Mouse (Mus musculus) G1E-ER4 (cell line): ENCODE results near the gene Irs3. TPM values are rescaled to one million over a fixed set of nuclear protein-coding genes. Genes with fewer than 3 reads are reported as not detected.

Source experiments
- GATA1 ChIP-seq: IDR thresholded peaks from one replicate; pipeline ENCODE4 v1.8.0; 2012; ENCODE audit warnings: low read length, inconsistent platforms
- polyA plus RNA-seq: library from polyadenylated mRNA; stranded (reverse); fragments of >175 nt; gene quantifications from 2 replicates; pipeline ENCODE4 v1.2.3, GENCODE M21; 2012

Gene Irs3
- polyA plus RNA-seq, 1 experiment: 0.04 TPM

DNA sequence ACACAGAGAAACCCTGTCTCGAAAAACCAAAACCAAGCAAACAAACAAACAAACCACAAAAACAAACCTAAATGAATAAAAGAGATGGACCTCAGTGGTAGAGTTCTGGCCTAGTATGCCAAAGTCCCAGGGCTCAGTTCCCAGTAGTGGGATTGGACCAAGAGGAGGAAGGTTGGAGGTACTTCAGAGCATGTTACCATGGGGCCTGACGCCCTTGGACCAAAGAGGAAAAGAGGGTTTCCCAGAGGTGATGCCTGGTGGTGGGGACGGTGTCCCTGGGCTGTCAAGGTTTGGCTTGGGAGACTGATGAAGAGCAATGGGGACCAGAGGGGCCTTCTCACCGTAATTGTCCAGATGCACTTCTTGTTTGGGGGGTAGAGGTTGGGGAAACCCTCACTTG lies 35.5 kb downstream of the Irs3 start:
- no peak for TF ChIP-seq GATA1

DNA sequence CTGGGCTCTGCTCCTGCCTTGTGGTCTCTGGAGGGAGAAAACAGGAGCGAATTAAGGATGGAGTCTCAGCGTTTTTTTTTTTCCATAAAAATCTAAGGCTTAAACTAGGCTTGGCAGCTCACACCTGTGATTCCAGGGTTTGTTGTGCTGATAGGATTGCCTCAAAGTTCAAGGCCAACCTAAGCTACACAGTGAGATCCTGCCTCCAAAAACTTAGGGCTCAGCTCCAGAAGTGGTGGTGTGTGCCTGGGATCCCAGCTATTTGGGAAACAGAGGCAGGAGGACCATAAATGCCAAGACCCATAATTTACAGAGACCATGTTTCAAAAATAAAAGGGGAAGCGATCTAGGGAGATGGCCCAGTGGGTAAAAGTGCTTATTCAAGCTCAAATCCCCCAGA lies 36.2 kb downstream of the Irs3 start:
- TF ChIP-seq GATA1: no peak

DNA sequence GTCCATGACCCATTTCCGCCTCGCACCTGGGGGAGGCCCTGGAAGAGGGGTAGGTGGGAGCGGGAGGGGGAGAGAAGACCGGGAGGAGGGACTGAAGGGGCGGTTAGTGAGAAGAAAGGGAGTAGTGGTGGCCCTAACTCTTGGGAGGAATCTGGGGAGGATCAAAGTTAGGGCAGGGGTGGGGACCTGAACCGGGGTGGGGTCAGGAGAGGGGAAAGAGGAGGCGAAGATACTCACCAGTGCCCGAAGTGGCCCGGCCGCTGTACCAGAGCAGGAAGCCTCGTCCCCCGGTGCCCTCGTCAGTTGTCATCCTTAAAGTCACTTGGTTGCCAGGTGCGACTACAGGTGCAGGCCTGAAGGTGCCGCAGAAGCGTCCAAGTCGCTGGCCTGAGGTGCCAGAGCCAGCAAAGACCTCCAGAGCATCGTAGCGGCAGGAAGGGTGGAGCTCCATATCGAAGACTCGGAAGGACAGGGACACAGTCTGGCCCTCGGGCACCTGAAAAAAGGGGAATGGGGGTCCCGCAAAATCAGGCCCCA lies 36.8 kb downstream of the Irs3 start:
- no peak for TF ChIP-seq GATA1

DNA sequence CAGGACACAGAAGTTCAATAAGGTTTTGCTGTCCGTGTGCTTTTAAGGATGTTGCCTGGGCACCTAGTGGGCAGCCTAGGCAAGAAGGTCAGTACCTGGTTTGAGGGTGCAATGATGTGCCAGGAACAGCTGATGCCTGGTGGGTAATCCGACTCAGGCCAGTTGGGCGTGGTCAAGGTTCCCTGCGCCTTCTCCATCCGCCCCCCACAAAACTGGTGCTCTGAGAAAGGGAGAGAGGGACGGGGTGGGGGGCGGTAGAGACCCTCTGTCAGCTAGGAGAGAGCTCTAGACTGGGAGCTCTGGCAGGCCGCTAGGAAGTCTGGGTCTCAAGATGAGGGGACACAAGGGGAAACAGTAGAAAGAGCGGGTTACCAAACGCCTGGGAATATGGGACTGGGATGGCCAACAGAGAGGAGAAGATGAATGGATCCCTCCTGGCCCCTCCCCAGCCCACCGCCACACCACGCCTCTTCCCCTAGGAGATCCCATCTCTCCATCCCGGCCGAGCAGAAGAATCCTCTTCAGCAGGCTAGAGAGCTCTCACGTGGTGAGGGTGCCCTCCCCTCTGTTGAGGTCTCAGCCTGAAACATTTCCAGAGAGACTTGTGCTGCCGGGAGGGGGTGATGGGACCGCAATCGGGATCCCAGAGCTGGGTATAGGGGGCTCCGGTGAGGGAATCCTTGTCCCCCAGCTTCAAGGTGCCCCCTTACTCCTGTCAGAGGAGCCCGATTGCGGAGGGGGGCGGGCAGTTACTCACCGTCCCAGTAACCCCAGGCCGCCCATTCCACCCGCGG lies 37.5 kb downstream of the Irs3 start:
- no peak for TF ChIP-seq GATA1

DNA sequence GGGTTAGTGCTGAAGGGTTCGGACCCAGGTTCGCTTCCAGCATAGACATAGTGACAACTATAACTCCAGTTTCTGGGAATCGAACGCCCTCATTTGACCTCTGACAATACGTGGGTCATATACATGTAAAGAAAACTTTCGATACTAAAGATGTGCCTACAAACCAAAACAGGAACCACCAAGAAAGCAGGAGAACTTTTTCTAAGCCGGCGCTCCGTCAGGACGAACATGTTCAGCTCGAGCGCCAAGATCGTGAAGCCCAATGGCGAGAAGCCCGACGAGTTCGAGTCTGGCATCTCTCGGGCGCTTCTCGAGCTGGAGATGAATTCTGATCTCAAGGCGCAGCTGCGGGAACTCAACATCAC lies 44.2 kb downstream of the Irs3 start:
- no peak for TF ChIP-seq GATA1

DNA sequence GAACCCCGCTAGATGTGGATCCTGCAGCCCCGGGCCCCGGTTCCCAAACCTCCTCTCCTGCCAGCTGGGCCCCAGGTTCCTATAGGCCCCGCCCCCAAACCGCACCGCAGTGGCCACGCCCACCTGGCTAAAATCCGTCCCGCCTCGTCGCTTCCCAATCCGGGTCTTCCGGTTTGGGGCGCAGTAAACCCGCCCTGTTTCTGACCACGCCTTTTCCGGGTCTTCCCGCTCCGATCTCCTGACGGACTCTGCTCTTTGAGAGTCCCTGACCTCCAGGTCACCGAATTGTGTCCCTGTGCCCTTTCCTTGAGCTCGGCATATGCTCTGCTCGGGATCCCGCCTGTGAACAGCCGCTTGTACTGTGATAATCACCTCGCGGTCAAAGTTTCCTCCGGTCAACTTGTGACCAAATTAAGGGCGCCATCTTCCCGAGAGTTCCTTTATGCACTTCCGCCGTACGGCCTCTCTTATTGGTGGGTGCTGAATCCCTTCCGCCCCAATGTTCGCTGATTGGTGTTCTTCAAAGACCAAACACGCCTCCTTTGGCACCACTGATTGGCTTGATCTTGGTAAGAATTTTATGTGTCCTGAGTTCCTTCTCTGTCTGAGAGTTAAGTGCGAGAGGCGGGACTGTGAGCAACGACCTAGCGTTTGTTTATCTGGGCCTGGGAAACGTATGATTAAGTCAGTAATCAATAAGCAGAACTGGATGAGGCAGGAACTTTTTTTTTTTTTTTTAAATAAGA lies 44.7 kb downstream of the Irs3 start, which contains the start of gene Mospd3:
Mospd3 (minus strand) TSS at position 440 of the 746 bp plus-strand sequence.
- no peak for TF ChIP-seq GATA1

DNA sequence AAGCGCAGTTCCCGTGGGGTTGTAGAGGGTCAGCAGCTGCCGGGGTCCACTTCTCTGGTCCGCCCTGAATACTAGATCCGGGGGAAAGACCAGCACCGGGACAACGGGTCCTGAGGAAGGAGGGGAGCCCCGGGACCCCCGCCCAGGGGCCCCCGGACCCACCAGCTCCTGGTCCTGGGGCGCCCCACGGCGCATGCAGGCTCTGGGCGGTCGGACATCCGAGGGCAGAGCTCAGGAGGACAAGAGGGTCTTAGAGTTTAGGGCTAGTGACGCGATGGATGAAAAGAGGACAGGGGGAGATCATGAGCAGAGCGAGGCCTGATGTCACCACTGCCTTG lies 45.3 kb downstream of the Irs3 start:
- no peak for TF ChIP-seq GATA1

DNA sequence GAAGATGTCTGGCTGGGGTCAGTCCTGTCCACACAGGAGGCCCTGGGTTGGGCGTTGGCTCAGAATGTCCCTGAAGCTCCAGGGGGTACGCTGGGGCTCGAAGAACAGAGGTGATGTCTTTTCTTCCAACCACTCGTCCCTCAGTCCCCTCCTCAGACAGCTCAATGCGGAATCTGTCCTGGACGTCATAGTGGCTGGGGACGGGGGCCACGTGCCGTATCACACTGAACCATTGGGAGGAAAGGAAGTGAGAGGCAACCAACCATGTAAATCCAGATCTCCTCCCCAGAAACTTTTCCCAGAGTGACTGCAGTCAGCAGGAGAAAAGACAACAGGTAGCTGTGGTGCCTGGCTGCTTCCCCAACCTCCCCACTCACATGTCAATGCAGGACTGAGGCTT lies 45.9 kb downstream of the Irs3 start:
- TF ChIP-seq GATA1: no peak

DNA sequence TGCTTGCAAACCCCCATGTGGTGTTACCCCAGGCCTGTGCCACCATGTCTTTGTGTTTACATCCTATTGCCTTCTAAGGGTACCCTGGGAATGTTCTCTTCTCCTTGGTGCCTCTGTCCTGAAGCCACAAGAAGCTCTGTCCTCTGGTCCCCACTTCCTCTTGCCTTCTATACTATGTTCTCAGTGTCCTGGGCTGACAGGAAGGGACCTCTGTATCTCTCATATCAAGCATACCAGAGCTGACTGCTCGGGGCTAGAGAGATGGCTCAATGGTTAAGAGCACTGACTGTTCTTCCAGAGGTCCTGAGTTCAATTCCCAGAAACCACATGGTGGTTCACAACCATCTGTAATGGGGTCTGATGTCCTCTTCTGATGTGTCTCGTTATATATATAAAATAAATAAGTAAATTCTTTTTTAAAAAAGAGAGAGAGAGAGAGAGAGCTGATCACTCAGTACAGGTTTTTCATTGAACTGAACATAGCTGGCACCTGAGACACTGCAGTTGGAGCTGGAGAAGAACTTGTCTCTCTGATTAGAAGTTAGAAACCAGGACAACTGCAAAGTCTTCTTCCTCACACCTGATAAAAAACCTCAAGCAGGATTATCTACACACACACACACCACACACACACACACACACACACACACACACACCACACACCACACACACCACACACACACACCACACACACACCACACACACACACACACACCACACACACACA lies 47.3 kb downstream of the Irs3 start:
- TF ChIP-seq GATA1: no peak

DNA sequence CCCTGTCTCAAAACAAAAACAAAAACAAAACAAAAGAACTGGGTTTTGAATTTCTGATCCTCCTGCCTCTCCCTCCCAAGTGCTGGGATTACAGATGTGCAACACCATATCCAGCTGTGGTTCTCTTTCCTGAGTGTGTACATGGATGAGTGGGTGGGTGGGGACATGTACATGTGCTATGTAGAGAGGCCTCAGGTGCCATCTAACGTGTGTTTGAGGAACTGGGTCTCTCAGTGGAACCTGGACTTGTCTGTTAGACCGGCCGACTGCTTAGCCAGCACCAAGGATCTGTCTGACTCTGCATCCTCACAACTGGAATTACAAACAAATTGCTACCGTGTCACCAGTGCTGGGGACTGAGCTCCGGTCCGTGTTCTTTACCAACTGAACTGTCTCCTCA lies 47.9 kb downstream of the Irs3 start:
- TF ChIP-seq GATA1: no peak

DNA sequence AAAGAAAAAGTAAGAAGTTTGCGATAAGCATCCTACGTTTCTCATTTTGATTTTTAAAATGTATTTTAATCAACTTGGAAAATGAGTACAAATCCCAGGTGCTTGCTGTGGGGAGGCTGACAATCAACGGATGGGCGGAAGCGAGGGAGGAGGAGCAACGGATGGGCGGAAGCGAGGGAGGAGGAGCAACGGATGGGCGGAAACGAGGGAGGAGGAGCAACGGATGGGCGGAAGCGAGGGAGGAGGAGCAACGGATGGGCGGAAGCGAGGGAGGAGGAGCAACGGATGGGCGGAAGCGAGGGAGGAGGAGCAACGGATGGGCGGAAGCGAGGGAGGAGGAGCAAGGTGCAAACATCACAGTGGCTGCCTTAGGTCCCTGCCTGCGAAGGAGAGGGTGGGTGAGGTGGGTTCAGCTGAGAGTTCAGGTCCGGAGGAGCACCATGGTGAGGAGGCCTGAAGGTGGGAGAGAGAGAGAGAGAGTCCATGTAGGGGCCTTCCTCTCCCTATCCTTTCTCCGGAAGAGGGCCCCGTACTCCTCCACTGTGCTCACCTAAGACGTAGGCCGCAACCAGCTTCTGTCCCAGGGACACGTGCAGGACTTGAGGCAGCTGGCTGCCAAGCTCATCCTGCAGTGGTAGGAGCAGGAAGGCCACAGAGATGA lies 48.8 kb downstream of the Irs3 start:
- no peak for TF ChIP-seq GATA1

DNA sequence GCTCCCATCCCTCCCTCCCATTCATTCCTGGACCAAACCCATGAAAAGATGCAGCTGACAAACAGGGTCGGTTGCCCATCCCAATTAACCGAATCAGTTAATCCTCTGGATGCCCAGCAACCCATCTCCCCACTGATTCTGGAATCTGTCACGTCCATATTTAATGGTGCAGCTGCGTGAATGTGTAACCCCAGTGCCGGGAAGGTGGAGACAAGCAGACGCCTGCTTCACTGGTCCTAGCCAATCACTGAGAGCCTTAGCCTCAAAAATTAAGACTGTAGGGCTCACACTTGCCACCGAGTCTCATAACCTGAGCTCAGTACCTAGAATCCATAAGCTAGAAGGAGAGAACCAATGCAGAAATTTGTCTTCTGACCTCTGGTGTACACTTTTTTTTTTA lies 49.6 kb downstream of the Irs3 start:
- TF ChIP-seq GATA1: no peak

Other genes with a start within 250 kb of the Irs3 start
- gene Zan, start 168.7 kb downstream of the Irs3 start, polyA plus RNA-seq: not detected in 2 replicates
- 63.3 and 81.3 TPM in 2 replicates for gene Pop7, start 143.2 kb downstream of the Irs3 start, polyA plus RNA-seq
- 40.9 and 54.1 TPM in 2 replicates for gene Gigyf1, start 127.2 kb downstream of the Irs3 start, polyA plus RNA-seq
- not detected in 2 replicates for gene Epo, start 112.5 kb downstream of the Irs3 start, polyA plus RNA-seq
- 425 and 439 TPM in 2 replicates for gene Gnb2, start 112.2 kb downstream of the Irs3 start, polyA plus RNA-seq
- gene Actl6b, start 92.2 kb downstream of the Irs3 start, polyA plus RNA-seq: not detected in 2 replicates
- 80.4 and 98.8 TPM in 2 replicates for gene Tfr2, start 75.9 kb downstream of the Irs3 start, polyA plus RNA-seq
- 308 and 395 TPM in 2 replicates for gene Mospd3, start 44.7 kb downstream of the Irs3 start, polyA plus RNA-seq
- 0.11 and 0.23 TPM in 2 replicates for gene Pcolce, start 31.9 kb downstream of the Irs3 start, polyA plus RNA-seq
- 0.05 TPM in 1 of 2 replicates, not detected in the other for gene Fbxo24, start 16.7 kb downstream of the Irs3 start, polyA plus RNA-seq
- gene Lrch4, start 16.6 kb downstream of the Irs3 start, polyA plus RNA-seq: 176 and 198 TPM in 2 replicates
- gene Gm20605, start 16.5 kb downstream of the Irs3 start, polyA plus RNA-seq: 8.9 and 10.7 TPM in 2 replicates
- 28.9 and 39.0 TPM in 2 replicates for gene Sap25, start 4.4 kb downstream of the Irs3 start, polyA plus RNA-seq
- 108 and 112 TPM in 2 replicates for gene Agfg2, start 39.0 kb upstream of the Irs3 start, polyA plus RNA-seq
- gene Nyap1, start 95.9 kb upstream of the Irs3 start, polyA plus RNA-seq: 0.76 and 1.4 TPM in 2 replicates
- 440 and 451 TPM in 2 replicates for gene Tsc22d4, start 100.0 kb upstream of the Irs3 start, polyA plus RNA-seq
- gene Ppp1r35, start 133.1 kb upstream of the Irs3 start, polyA plus RNA-seq: 111 and 138 TPM in 2 replicates
- gene Mepce, start 141.9 kb upstream of the Irs3 start, polyA plus RNA-seq: 154 and 190 TPM in 2 replicates
- gene Zcwpw1, start 142.1 kb upstream of the Irs3 start, polyA plus RNA-seq: 0.21 and 0.46 TPM in 2 replicates
- not detected in 2 replicates for gene Pilra, start 190.6 kb upstream of the Irs3 start, polyA plus RNA-seq
- gene Pilrb1, start 212.4 kb upstream of the Irs3 start, polyA plus RNA-seq: not detected in 2 replicates
- 0.26 TPM in 1 of 2 replicates, not detected in the other for gene Pilrb2, start 226.1 kb upstream of the Irs3 start, polyA plus RNA-seq